Mouse (Mus musculus) C2C12 (cell line): ENCODE measurements around the gene Gm27029.

Experiments used
- CEBPB ChIP-seq: IDR thresholded peaks from one replicate; pipeline ENCODE4 v1.6.1; 2011; ENCODE audit warnings: low read depth, mild to moderate bottlenecking, control low read depth, moderate library complexity
- CTCF ChIP-seq: IDR thresholded peaks from one replicate; pipeline ENCODE4 v1.5.1; 2011; ENCODE audit not compliant: control insufficient read depth, insufficient read depth, insufficient read length

GRCm38 (mm10) chr11:101424925-101425813 lies 573 bp upstream of the Gm27029 start, which contains the start of the genes Rundc1 and Ptges3l:
- peak; percentile 17 for TF ChIP-seq CTCF
- no peak for TF ChIP-seq CEBPB
